Mouse (Mus musculus) cortical plate, adult 2 months (tissue): ENCODE data around the gene Vmp1.

Experiments used
- CTCF ChIP-seq: fragments of 200-500 bp; IDR thresholded peaks from 2 replicates; pipeline ENCODE4 v1.5.1; 2011; ENCODE audit warnings: mild to moderate bottlenecking, control low read depth, low read length; ENCODE audit not compliant: insufficient read depth; ENCODE audit errors: extremely low read depth
- POLR2A ChIP-seq: fragments of 200-500 bp; IDR thresholded peaks from 2 replicates; pipeline ENCODE4 v1.6.1; 2011; ENCODE audit warnings: mild to moderate bottlenecking, low read length, control low read depth; ENCODE audit not compliant: insufficient read depth; ENCODE audit errors: extremely low read depth

DNA sequence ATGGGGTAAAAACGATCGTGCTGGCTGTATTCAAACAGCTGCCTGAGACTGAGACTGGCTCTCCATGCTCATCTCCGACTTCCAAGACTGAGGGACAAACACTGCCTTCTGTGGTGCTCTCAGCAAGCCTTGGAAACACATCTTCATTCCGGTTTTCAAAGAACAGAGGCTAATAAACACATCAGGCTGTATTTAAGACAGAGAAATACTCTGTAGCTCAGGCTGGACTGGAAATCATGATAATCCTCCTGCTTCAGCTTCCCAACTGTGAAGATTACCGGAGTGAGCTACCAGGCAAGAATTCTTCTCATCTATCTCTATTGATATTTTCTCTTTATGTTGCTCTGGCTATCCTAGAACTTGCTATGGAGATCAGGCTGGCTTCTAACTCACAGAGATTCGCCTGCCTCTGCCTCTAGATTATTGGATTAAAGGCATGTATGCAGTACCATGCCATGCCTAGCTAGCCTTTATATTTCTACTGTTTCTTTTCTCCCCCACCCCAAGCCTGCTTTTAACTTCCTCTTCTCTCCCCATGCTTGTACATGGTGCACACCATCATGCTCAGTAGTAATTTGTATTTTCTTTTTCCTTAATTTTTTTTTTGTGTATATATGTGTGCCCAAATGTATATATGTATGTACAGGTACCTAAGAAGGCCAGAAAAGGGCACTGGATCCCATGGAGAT, 89.3 kb downstream of the Vmp1 start:
- TF ChIP-seq POLR2A (no peak), CTCF (no peak)
